Mouse (Mus musculus) CH12.LX (cell line): ENCODE data around the gene Gm609. TPM values are rescaled to one million over a fixed set of nuclear protein-coding genes. Genes with fewer than 3 reads are reported as not detected.

ENCODE experiments used
- DNase-seq: peaks from one replicate; pipeline ENCODE4 v3.0.0-alpha.2; 2013; ENCODE audit errors: extremely low read depth
- H3K27ac ChIP-seq: 2 replicates; pipeline ENCODE4 v1.5.1; 2012; ENCODE audit warnings: low read depth, mild to moderate bottlenecking, control low read depth, moderate library complexity; ENCODE audit not compliant: insufficient read depth
- H3K27me3 ChIP-seq: replicated peaks from 2 replicates; pipeline ENCODE3; 2012; ENCODE audit warnings: inconsistent platforms
- H3K36me3 ChIP-seq, 2 experiments: replicated peaks in 1 of 2; 2 replicates each; pipeline versions ENCODE3 to v1.6.1; 2012; ENCODE audit warnings: inconsistent platforms in 1 of 2, low read length in 1 of 2, mild to moderate bottlenecking in 1 of 2, mixed read lengths in 1 of 2, moderate library complexity in 1 of 2; ENCODE audit not compliant: control insufficient read depth in 1 of 2, insufficient read depth in 1 of 2
- H3K4me1 ChIP-seq, 2 experiments: 2 replicates each; pipeline ENCODE4 v1.6.1; 2012; ENCODE audit warnings: inconsistent platforms in 1 of 2, moderate library complexity in 1 of 2; ENCODE audit not compliant: insufficient read depth in 2 of 2, control insufficient read depth in 1 of 2
- H3K4me2 ChIP-seq: 2 replicates; pipeline ENCODE4 v1.6.1; 2012; ENCODE audit warnings: low read depth, mild to moderate bottlenecking, control low read depth; ENCODE audit not compliant: poor library complexity, insufficient read depth, severe bottlenecking
- H3K4me3 ChIP-seq, 3 experiments: fragments of 150-350 bp in 1 of 3; sonication (generic) in 1 of 3; replicated peaks in 1 of 3; 2 replicates each; pipeline versions ENCODE3 to v1.5.1; 2011 to 2012; ENCODE audit warnings: low read depth in 2 of 3, low read length in 2 of 3, mild to moderate bottlenecking in 2 of 3, moderate library complexity in 2 of 3, control low read depth in 1 of 3, improper control_type of control experiment in 1 of 3, inconsistent platforms in 1 of 3, mixed read lengths in 1 of 3; ENCODE audit not compliant: poor library complexity in 1 of 3
- H3K79me2 ChIP-seq: replicated peaks from 2 replicates; pipeline ENCODE4 v1.6.1; 2012; ENCODE audit warnings: mild to moderate bottlenecking, moderate library complexity; ENCODE audit not compliant: control insufficient read depth, poor library complexity, insufficient read depth, severe bottlenecking; ENCODE audit errors: extremely low read depth
- H3K9ac ChIP-seq: 2 replicates; pipeline ENCODE4 v1.6.1; 2012; ENCODE audit warnings: low read depth, mild to moderate bottlenecking, control low read depth, moderate library complexity; ENCODE audit not compliant: insufficient read depth
- H3K9me3 ChIP-seq: replicated peaks from 2 replicates; pipeline ENCODE3; 2012; ENCODE audit warnings: low read length, inconsistent platforms, mixed read lengths
- BHLHE40 ChIP-seq: IDR thresholded peaks from 2 replicates; pipeline ENCODE4 v1.6.1; 2011; ENCODE audit warnings: mild to moderate bottlenecking, low read depth, low read length, improper control_type of control experiment
- CHD2 ChIP-seq: IDR thresholded peaks from 2 replicates; pipeline ENCODE4 v1.6.1; 2011; ENCODE audit warnings: low read length, improper control_type of control experiment
- E2F4 ChIP-seq: IDR thresholded peaks from 2 replicates; pipeline ENCODE4 v1.6.1; 2011; ENCODE audit warnings: low read depth, low read length, improper control_type of control experiment; ENCODE audit not compliant: insufficient replicate concordance
- ELF1 ChIP-seq: IDR thresholded peaks from 2 replicates; pipeline ENCODE4 v1.6.1; 2014; ENCODE audit warnings: low read depth, mild to moderate bottlenecking, inconsistent platforms, low read length, improper control_type of control experiment
- EP300 ChIP-seq: IDR thresholded peaks from 2 replicates; pipeline ENCODE4 v1.6.1; 2011; ENCODE audit warnings: low read length, improper control_type of control experiment
- ETS1 ChIP-seq: conservative IDR thresholded peaks from 2 replicates; pipeline ENCODE4 v1.6.1; 2012; ENCODE audit warnings: low read depth, mild to moderate bottlenecking, inconsistent platforms, low read length, improper control_type of control experiment, moderate library complexity
- KAT2A ChIP-seq: IDR thresholded peaks from 2 replicates; pipeline ENCODE4 v1.6.1; 2012; ENCODE audit warnings: low read length, improper control_type of control experiment, inconsistent platforms; ENCODE audit not compliant: insufficient replicate concordance
- MAFK ChIP-seq: IDR thresholded peaks from 2 replicates; pipeline ENCODE4 v1.6.1; 2011; ENCODE audit warnings: low read length, improper control_type of control experiment; ENCODE audit not compliant: insufficient replicate concordance
- MAX ChIP-seq: IDR thresholded peaks from 2 replicates; pipeline ENCODE4 v1.6.1; 2011; ENCODE audit warnings: low read length, improper control_type of control experiment
- MAZ ChIP-seq: IDR thresholded peaks from 2 replicates; pipeline ENCODE4 v1.6.1; 2012; ENCODE audit warnings: low read depth, mild to moderate bottlenecking, inconsistent platforms, low read length, improper control_type of control experiment, moderate library complexity
- MYC ChIP-seq: IDR thresholded peaks from 2 replicates; pipeline ENCODE4 v1.6.1; 2011; ENCODE audit warnings: low read depth, mild to moderate bottlenecking, improper control_type of control experiment, low read length
- RCOR1 ChIP-seq: conservative IDR thresholded peaks from 2 replicates; pipeline ENCODE4 v1.6.1; 2012; ENCODE audit warnings: low read depth, mild to moderate bottlenecking, inconsistent platforms, low read length, improper control_type of control experiment
- TBP ChIP-seq: conservative IDR thresholded peaks from 2 replicates; pipeline ENCODE4 v1.6.1; 2011; ENCODE audit warnings: low read depth, low read length, improper control_type of control experiment
- TCF12 ChIP-seq: IDR thresholded peaks from 2 replicates; pipeline ENCODE4 v1.6.1; 2014; ENCODE audit warnings: low read depth, mild to moderate bottlenecking, inconsistent platforms, low read length, improper control_type of control experiment
- USF2 ChIP-seq: conservative IDR thresholded peaks from 2 replicates; pipeline ENCODE4 v1.6.1; 2011; ENCODE audit warnings: low read depth, low read length, improper control_type of control experiment
- ZC3H11A ChIP-seq: IDR thresholded peaks from 2 replicates; pipeline ENCODE4 v1.6.1; 2012; ENCODE audit warnings: low read depth, mild to moderate bottlenecking, inconsistent platforms, low read length, improper control_type of control experiment
- ZMIZ1 ChIP-seq: IDR thresholded peaks from 2 replicates; pipeline ENCODE4 v1.6.1; 2012; ENCODE audit warnings: low read depth, mild to moderate bottlenecking, inconsistent platforms, low read length, improper control_type of control experiment
- dilution Hi-C: fragments of 300-500 bp; cut with MboI; formaldehyde crosslinking; loops from 2 replicates; pipeline ENCODE4 v1.14.3; 2020; ENCODE audit warnings: low sequenced_read_pairs; ENCODE audit not compliant: extremely low pct_unique_long_range_greater_than_20kb, extremely low pct_ligation_motif_present
- in situ Hi-C: fragments of 300-500 bp; cut with MboI; formaldehyde crosslinking; loops from 3 replicates; pipeline ENCODE4 v1.14.3; 2019; ENCODE audit warnings: low sequenced_read_pairs, low pct_ligation_motif_present, low pct_unique_long_range_greater_than_20kb, mixed read lengths
- polyA plus RNA-seq: library from polyadenylated mRNA; unstranded; fragments of >175 nt; gene quantifications from 2 replicates; pipeline ENCODE4 v1.2.1, GENCODE M21; 2012; ENCODE audit warnings: low read depth; ENCODE audit not compliant: insufficient read length
- total RNA-seq, 2 experiments: library from RNA; depleted of rRNA; stranded (reverse); fragments of 300-350 nt in 1 of 2; fragments of >200 nt in 1 of 2; gene quantifications; 2 replicates each; pipeline ENCODE4 v1.2.3; 2012 to 2014

The Gm609 gene
- total and polyA plus RNA-seq, 3 experiments = 0.04 TPM; not detected in 2

- in situ Hi-C loops (loop anchor here (10.0 kb wide), 1 partner anchor 73 kb away; no protein-coding TSS in a partner anchor), dilution Hi-C loops (no loop called here)
- peak overlapping the region; percentile 80 for H3K9ac ChIP-seq
- no peak for DNase-seq
- TF ChIP-seq TBP (0 out of 2 replicates have a peak, but pooled peaks have one; percentile 9), USF2 (no peak), CHD2 (no peak), MAFK (no peak), MAX (no peak), RCOR1 (no peak)
- H3K4me1 ChIP-seq = peaks cover 3 to 22% of the 10 kb centered on the region in 2 experiments; a peak in 2 of 4 replicates
- H3K9me3 ChIP-seq = no peaks in the 10 kb centered on the region
- no peaks in the 10 kb centered on the region for H3K27me3 ChIP-seq
- no peaks in the 10 kb centered on the region for H3K36me3 ChIP-seq
- H3K4me3 ChIP-seq = peak overlapping the region; percentile 71 to 93 (median 89)
- no peak overlapping the region for H3K27ac ChIP-seq
- H3K4me2 ChIP-seq = peak overlapping the region; percentile 24
- H3K79me2 ChIP-seq = peaks cover 14% of the 10 kb centered on the region
These were observed 84.9 kb downstream of the Gm609 start for GRCm38 (mm10) chr16:45407645-45408400.

GRCm38 (mm10) chr16:45407091-45407490 is 85.7 kb downstream of the Gm609 start:
- dilution Hi-C loops (no loop called here), in situ Hi-C loops (loop anchor here (10.0 kb wide), 1 partner anchor 72 kb away; no protein-coding TSS in a partner anchor)
- peak overlapping the region; percentile 21; the same call in 1 of the 2 replicates for H3K9ac ChIP-seq
- H3K36me3 ChIP-seq = no peaks in the 10 kb centered on the region
- H3K4me2 ChIP-seq = peak overlapping the region; percentile 24
- TF ChIP-seq ZC3H11A (no peak), ZMIZ1 (no peak)
- no peak for DNase-seq
- H3K27me3 ChIP-seq = no peaks in the 10 kb centered on the region
- H3K9me3 ChIP-seq = no peaks in the 10 kb centered on the region
- peaks cover 3 to 20% of the 10 kb centered on the region in 2 experiments; a peak in 2 of 4 replicates for H3K4me1 ChIP-seq
- peaks cover 14% of the 10 kb centered on the region for H3K79me2 ChIP-seq
- H3K4me3 ChIP-seq = peak overlapping the region in 1 of 3 experiments; percentile 89
- H3K27ac ChIP-seq = no peak overlapping the region

GRCm38 (mm10) chr16:45402951-45403350 is 89.8 kb downstream of the Gm609 start:
- dilution Hi-C loops = no loop called here

More at GRCm38 (mm10) chr16:45402951-45403350, 89.8 kb downstream of the Gm609 start:
- Histone ChIP-seq H3K4me1 (peaks cover 3 to 24% of the 10 kb centered on the region in 2 experiments; a peak in 3 of 4 replicates), H3K4me2 (no peak overlapping the region), H3K9ac (no peak overlapping the region), H3K9me3 (no peaks in the 10 kb centered on the region), H3K36me3 (peaks cover 3 to 7% of the 10 kb centered on the region in 2 experiments), H3K27me3 (no peaks in the 10 kb centered on the region), H3K4me3 (no peak overlapping the region), H3K27ac (no peak overlapping the region), H3K79me2 (peaks cover 17% of the 10 kb centered on the region)
- in situ Hi-C loops = loop anchor here (10.0 kb wide), 1 partner anchor 68 kb away; no protein-coding TSS in a partner anchor
- no peak for DNase-seq
- TF ChIP-seq ELF1 = no peak
- no peak for TF ChIP-seq MAZ
- no peak for TF ChIP-seq E2F4
- no peak for TF ChIP-seq TCF12
- TF ChIP-seq EP300 = no peak
- no peak for TF ChIP-seq MAFK
- TF ChIP-seq ETS1 = no peak
- TF ChIP-seq BHLHE40 = no peak
- no peak for TF ChIP-seq KAT2A
- no peak for TF ChIP-seq RCOR1
- TF ChIP-seq MYC = no peak
